Mouse (Mus musculus) T-helper 17 cell (primary cell): Measurements from ENCODE around the gene Tex14.

Experiments used
- in situ Hi-C, 2 experiments: fragments of 300-600 bp; cut with MboI, MseI; formaldehyde crosslinking; loops; 1 replicate in 1 of 2; 2 replicates in 1 of 2; pipeline ENCODE4 v1.15.1; 2025; ENCODE audit warnings: high pct_unique_total_duplicates in 2 of 2

Gene Tex14

DNA sequence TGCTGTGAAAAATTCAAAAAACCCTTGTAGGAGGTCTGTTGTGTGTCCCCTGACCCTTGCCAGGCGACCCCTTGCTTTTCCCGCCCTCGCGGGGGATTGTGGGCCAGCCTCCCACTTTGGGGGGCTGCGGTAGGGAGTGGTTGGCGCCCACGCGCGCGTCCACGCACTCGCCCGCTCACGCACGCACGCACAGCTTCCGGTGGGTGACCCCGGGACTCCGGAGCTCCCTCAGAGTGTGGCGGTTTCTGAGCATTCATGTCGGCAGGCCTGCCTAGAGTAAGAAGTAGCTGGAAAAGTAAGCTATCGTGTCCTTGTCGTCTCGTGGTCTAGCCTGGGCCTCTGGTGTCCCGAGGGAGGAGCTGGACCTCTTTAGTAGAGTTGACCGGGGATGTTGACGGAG lies at the start of gene Tex14, which contains the start of gene Rad51c:
Gene Tex14 (plus strand): TSS at position 190 of the 400 bp plus-strand sequence.
Gene Rad51c (minus strand): TSS at position 79 of the 400 bp plus-strand sequence.
- in situ Hi-C loops = no loop called here

DNA sequence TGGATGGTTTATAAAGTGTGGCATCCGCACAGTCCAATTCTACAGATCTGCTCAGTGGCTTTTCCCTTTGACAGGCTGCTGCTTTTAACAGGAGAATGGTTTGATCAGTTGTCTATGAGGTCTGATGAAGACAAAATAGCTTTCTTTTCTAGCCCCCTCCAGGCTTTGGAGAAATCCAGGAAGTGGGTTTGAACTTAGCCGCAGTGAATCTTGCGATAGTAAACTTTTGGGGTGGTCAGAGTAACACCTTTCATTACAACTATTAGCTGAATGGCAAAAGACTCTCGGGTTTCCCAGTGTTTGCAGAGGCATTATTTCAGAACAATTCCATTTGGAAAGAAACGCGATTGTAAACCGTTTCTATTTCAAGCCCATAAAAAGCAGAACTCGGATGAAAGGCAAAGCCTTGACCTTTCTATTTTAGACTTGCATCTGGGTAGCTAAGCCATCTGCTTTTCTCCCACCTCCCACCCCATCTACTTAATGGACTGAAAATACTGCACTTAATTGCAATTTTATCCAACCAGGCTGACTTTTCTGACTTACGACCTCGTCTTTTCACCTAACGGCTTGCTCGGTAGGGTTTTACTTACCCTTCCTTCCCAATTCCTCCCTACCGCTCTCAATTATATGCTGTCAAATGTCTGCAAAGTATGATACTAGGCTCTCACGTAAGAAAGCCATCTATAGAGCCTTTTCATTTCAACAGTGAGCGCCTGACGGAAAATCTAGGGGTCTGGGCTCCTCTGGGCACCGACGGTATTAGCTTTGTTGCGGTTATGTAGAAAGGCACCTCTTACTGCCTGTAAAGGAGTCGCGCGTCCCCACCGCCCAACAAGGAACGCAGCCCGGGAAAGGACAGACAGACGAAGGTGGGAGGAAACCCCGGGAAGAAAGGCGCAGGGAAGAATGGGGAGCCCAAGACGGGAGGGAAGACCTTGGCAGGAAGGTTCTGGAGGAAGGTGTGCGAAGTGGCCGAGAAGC lies 47.3 kb upstream of the Tex14 start:
- in situ Hi-C loops = loop anchor here in 1 of 2 experiments (10.0 kb wide), 1 partner anchor 1693 kb away; no protein-coding TSS in a partner anchor

DNA sequence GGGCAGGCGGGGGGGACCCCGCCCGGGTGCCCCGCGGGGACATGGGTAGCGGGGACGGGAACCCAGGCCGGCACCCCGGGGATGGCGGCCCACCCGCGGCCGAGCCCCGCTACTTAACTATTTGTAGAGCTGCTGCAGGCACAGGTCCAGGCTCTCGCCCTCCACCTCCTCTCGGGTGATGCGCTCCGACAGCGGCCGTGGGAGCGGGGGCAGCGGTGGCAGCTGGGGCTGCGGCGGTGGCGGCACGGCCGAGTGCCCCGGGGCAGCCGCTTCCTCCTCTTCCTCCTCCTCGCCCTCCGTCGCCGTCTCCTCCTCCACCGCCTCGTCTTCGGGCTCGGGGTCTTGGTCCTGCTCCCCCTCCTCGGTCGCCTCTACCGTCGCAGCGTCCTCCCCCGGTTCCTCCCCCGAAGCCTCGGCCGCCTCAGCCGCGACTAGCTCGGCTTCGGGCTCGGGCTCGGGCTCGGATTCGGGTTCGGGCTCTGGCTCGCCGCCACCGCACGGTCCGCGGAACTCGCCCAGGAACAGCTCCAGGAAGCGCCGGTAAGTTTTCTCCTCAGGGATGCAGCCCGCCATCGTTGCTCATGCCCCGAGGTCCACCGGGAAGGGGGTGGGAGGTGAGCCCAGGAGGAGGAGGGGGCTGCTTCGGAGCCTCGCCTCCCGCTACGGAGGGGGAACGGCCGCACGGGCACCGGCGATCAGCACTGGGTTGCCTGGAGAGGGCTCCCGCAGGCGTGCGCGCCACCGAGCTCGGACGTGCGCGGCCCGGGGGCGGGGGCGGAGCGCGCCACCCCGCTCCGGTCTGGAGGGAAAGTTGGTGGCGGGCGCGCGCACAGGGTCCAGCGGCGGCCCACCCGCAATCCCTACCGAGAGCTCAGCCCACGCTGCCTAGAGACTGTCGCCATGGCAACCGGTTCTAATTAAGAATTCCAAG lies 46.3 kb upstream of the Tex14 start, which contains the start of gene Ppm1e:
Gene Ppm1e (minus strand): TSS at position 693 of the 931 bp plus-strand sequence.
- in situ Hi-C loops = loop anchor here in 1 of 2 experiments (10.0 kb wide), 1 partner anchor 1694 kb away; no protein-coding TSS in a partner anchor

GRCm38 (mm10) chr11:87359262-87359612 lies 45.6 kb upstream of the Tex14 start:
- in situ Hi-C loops = loop anchor here in 1 of 2 experiments (10.0 kb wide), 1 partner anchor 1694 kb away; no protein-coding TSS in a partner anchor

- in situ Hi-C loops = no loop called here
Measured at GRCm38 (mm10) chr11:87365120-87365519, 39.7 kb upstream of the Tex14 start.

DNA sequence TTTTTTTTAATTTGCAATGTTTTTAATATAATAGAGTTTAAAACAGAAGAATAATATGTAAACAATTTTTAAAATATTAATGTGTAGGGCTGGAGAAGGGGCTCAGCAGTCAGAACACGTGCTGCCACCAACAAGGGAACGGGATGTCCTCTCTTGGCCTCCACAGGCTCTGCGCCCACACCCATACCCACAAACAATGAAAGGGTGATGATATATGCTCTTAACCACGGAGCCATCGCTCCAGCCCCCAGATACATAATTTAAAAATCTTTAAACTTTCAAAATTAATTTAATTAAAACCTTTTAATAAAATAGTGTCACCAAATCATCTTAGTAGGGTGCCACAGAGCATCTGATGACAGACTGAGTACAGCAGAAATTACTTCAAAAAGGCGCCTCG lies 37.8 kb upstream of the Tex14 start:
- in situ Hi-C loops = no loop called here

DNA sequence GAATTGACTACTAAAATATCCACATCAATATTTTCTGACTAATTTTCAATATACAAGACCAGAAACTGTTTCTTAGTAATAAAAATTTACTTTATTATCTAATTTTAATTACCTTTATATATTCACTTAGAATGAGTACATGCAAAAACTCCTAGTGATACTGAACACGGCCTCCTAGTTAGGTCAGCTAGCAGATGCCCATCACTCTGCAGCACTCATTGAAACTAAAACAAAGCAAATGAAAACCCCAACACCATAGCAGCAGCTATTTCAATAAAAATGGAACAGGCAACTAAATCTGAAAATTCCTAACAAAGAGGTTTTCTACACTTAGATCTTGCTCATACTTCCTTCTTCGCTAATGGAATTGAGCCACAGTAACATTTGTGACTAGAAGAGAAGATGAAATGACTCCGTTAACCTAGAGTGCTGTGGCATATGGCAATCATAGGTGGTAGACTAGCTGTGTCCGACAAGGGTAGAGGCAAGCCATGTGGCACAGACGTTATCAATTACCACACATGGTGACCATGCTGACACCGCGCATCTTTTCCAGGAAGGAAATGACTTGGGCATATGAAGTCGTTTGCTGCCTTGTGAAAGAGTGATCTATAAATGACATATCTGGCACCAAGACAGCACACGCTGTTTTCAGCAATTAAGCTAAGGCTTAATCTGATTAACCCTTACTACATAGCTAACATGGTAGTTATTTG lies 36.8 kb upstream of the Tex14 start:
- in situ Hi-C loops = no loop called here

GRCm38 (mm10) chr11:87384551-87384950 lies 20.3 kb upstream of the Tex14 start:
- in situ Hi-C loops = loop anchor here in 1 of 2 experiments (25.0 kb wide), 1 partner anchor 172 kb away; no protein-coding TSS in a partner anchor

DNA sequence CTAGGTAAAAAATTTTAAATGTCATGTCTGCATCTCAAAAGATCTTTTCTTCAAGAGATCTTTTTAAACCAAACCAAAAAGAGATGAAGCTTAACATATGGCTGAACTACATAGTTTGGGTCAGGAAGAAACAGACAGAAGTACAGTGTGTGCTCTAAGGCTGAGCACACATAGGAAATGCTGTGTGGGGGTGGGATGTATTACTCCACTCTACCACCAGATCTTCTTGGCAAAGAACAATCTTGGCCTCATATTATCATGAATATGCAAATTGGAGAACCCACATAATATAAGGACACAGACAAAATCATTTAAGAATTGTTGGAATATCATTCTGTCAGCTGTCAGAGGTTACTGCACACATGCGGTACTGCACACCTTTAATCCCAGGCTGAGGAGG lies 19.2 kb upstream of the Tex14 start:
- in situ Hi-C loops = loop anchor here in 1 of 2 experiments (25.0 kb wide), 1 partner anchor 173 kb away; no protein-coding TSS in a partner anchor

DNA sequence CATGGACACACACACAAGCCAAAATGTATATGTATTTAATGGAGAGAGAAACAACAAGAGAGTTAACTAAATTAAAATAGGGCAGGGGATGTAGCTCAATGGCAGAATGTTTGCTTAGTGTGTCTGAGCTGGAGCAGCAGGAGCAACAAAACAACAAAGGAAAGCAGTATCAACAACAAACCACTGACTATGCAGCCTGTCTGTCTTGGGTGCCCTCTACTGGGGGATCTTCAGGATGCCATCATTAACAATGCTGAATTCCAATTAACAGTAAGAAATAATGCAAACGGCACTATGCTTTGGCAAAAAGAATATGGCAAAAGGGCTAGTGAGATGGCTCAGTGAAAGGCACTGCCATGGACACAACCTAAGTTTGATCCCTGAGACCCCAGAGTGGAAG lies 11.0 kb upstream of the Tex14 start:
- in situ Hi-C loops = loop anchor here in 1 of 2 experiments (25.0 kb wide), 1 partner anchor 182 kb away; no protein-coding TSS in a partner anchor

DNA sequence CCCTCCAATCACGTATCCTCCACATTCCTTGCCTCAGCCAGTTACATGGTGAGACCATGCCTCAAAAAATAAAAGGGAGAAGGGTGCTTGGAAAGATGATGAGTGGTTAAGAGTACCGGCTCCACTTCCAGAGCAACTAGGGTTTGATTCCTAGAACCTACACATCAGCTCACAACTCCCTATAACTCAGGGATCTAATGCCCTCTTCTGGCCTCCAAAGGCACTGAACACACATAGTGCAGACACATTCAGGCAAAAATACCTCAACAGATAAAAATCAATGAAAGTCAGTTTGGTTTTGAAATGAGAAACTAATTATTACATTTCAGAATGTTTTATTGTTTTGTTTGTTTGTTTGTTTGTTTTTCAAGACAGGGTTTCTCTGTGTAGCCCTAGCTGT lies 6.5 kb upstream of the Tex14 start:
- in situ Hi-C loops = loop anchor here in 1 of 2 experiments (25.0 kb wide), 1 partner anchor 186 kb away; no protein-coding TSS in a partner anchor

GRCm38 (mm10) chr11:87404111-87404853 lies 583 bp upstream of the Tex14 start:
- in situ Hi-C loops = no loop called here

- in situ Hi-C loops = loop anchor here in 1 of 2 experiments (10.0 kb wide), 1 partner anchor 199 kb away; no protein-coding TSS in a partner anchor
Measured at GRCm38 (mm10) chr11:87413412-87413811, 8.5 kb downstream of the Tex14 start.

GRCm38 (mm10) chr11:87416120-87416519 lies 11.3 kb downstream of the Tex14 start:
- in situ Hi-C loops = loop anchor here in 1 of 2 experiments (10.0 kb wide), 1 partner anchor 201 kb away; no protein-coding TSS in a partner anchor

- in situ Hi-C loops = no loop called here
Measured at GRCm38 (mm10) chr11:87420861-87421260, 16.0 kb downstream of the Tex14 start.

DNA sequence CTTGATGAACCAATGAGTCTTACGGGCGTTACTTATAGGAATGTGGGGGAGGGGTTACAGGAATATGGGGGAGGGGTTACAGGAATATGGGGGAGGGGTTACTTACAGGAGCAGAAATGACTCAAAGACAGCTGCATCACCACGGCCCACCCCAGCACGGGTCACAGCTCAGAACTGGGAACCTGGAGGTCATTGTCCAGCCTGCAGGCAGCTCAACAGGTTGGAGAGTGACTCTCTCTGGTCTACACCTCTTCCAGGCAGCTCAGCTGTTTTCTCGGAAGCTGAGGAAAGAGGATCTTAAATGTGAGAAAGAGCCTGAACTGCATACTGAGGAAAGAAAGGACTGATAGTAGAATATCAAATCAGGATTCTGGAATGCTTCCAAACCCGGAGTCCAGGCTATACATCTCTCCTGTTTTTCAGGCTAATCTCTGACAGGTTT lies 16.9 kb downstream of the Tex14 start:
- in situ Hi-C loops = no loop called here

GRCm38 (mm10) chr11:87422511-87423340 lies 17.9 kb downstream of the Tex14 start:
- in situ Hi-C loops = no loop called here

DNA sequence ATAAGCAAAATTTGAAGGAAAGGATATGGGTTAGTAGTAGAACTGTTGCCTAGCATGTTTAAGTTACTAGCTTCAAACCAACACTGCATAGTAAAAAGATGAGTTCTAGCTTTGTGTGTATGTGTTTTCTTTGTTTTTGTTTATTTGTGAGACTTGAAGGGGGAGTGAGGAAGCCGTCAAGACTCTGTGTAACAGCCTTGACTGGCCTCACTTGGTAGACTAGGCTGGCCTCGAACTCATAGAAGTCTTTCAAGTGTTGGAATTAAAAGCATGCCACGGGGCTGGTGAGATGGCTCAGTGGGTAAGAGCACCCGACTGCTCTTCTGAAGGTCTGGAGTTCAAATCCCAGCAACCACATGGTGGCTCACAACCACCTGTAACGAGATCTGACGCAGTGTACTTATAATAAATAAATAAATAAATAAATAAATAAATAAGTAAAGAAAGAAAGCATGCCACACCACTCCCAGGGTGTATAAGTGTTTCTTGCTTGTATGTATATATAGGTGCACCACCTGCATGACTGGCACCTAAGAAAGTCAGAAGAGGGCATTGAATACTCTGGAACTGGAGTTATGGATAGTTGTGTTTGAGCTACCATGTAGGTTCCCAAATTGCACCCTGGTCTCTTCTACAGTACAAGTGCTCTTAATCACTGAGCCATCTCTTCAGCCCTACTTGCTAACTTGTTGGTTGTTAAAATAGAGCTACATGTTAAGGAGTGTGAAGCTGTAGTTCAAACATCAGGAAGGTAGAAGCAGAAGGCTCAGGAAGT lies 18.9 kb downstream of the Tex14 start:
- in situ Hi-C loops = no loop called here
